Mouse (Mus musculus): ENCODE results near the gene Dnase1.

DNA sequence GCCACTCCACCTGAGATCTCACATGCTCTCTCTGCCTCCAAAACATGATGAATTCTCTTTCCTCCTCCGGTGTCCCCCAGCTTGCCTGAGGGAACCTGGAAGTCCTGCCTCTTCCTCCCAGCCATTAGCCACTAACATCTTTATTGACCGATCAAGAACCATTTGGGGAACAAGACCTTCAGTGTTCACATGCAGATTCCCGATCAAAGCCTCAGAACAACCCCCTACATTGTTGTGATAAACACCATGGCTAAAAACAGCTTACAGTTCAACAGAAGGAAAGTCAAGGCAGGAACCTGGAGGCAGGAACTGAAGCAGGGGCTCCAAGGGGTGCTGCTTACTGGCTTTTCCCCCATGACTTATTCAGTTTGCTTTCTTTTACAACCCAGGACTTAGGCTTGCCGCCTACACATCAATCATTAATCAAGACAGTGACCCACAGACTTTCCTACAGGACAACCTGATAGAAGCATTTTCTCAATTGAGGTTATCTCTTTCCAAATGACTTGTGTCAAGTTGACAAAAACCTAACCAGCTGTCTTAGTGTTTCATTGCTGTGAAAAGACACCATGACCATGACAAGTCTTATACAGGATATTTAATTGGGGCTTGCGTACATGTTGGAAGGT is 22.6 kb upstream of the Dnase1 start:
- no peak for TF ChIP-seq POLR2A (IDR thresholded peaks at IDR 0.05; ENCODE audit: insufficient read depth, low read depth, low read length)
- TF ChIP-seq CTCF (IDR thresholded peaks at IDR 0.05) = no peak
- no peak for TF ChIP-seq EP300 (IDR thresholded peaks at IDR 0.05; ENCODE audit: insufficient read depth, low read depth, low read length)

All from heart, adult 2 months (tissue).